Mouse (Mus musculus): ENCODE measurements around the gene Gm19684.
"Not testable (repeated sequence)": the region's sequence is repeated elsewhere in the genome, so short reads cannot be mapped to it uniquely, and the experiment has no call there.

Gm19684 gene

GRCm38 (mm10) chr17:36131516-36132265 is 10.2 kb downstream of the Gm19684 start:
- DNase-seq (ENCODE audit: low read depth, low spot score), result no peak

- not testable (repeated sequence) for DNase-seq (ENCODE audit: low read depth, low spot score)
Observed at GRCm38 (mm10) chr17:36135421-36136231, 14.1 kb downstream of the Gm19684 start.

- not testable (repeated sequence) for DNase-seq (ENCODE audit: low read depth, low spot score)
Observed at GRCm38 (mm10) chr17:36136299-36136848, 14.9 kb downstream of the Gm19684 start.

GRCm38 (mm10) chr17:36145111-36145860 is 23.8 kb downstream of the Gm19684 start:
- no peak for DNase-seq (ENCODE audit: low read depth, low spot score)

- DNase-seq (ENCODE audit: low read depth, low spot score), result not testable (repeated sequence)
Observed at GRCm38 (mm10) chr17:36145861-36146156, 24.3 kb downstream of the Gm19684 start.

- not testable (repeated sequence) for DNase-seq (ENCODE audit: low read depth, low spot score)
Observed at GRCm38 (mm10) chr17:36146937-36147336, 25.5 kb downstream of the Gm19684 start.

- DNase-seq (ENCODE audit: low read depth, low spot score), result not testable (repeated sequence)
Observed at GRCm38 (mm10) chr17:36148468-36148867, 27.0 kb downstream of the Gm19684 start.

GRCm38 (mm10) chr17:36151200-36151599 is 29.7 kb downstream of the Gm19684 start:
- not testable (repeated sequence) for DNase-seq (ENCODE audit: low read depth, low spot score)

- no peak for DNase-seq (ENCODE audit: low read depth, low spot score)
Observed at GRCm38 (mm10) chr17:36154271-36155149, 33.0 kb downstream of the Gm19684 start.

- not testable (repeated sequence) for DNase-seq (ENCODE audit: low read depth, low spot score)
Observed at GRCm38 (mm10) chr17:36157782-36158181, 36.3 kb downstream of the Gm19684 start.

- DNase-seq (ENCODE audit: low read depth, low spot score), result not testable (repeated sequence)
Observed at GRCm38 (mm10) chr17:36158264-36158663, 36.8 kb downstream of the Gm19684 start.

GRCm38 (mm10) chr17:36161129-36162051 is 39.9 kb downstream of the Gm19684 start:
- DNase-seq (ENCODE audit: low read depth, low spot score), result no peak

GRCm38 (mm10) chr17:36166901-36167300 is 45.4 kb downstream of the Gm19684 start:
- not testable (repeated sequence) for DNase-seq (ENCODE audit: low read depth, low spot score)

GRCm38 (mm10) chr17:36167306-36168038 is 46.0 kb downstream of the Gm19684 start:
- no peak for DNase-seq (ENCODE audit: low read depth, low spot score)

- no peak for DNase-seq (ENCODE audit: low read depth, low spot score)
Observed at GRCm38 (mm10) chr17:36168039-36168652, 46.7 kb downstream of the Gm19684 start, which contains the start of gene Gm8909. Gene Gm8909 (minus strand): TSS chr17:36168537.

GRCm38 (mm10) chr17:36169094-36169493 is 47.6 kb downstream of the Gm19684 start:
- DNase-seq (ENCODE audit: low read depth, low spot score), result not testable (repeated sequence)

GRCm38 (mm10) chr17:36169753-36170152 is 48.3 kb downstream of the Gm19684 start:
- no peak for DNase-seq (ENCODE audit: low read depth, low spot score)

GRCm38 (mm10) chr17:36170287-36170814 is 48.9 kb downstream of the Gm19684 start:
- no peak for DNase-seq (ENCODE audit: low read depth, low spot score)

Measured in telencephalon, adult 2 months (tissue).